Mouse (Mus musculus) subcutaneous adipose tissue, adult 2 months (tissue): Measurements from ENCODE around the gene Nup35. TPM values are rescaled to one million over a fixed set of nuclear protein-coding genes. Genes with fewer than 3 reads are reported as not detected.

ENCODE experiments used
- polyA plus RNA-seq: library from polyadenylated mRNA; depleted of rRNA; stranded (reverse); fragments of >200 nt; gene quantifications from 2 replicates; pipeline ENCODE4 v1.2.3, GENCODE M21; 2012; ENCODE audit warnings: low replicate concordance; rRNA removed

Gene Nup35
- 23.1 and 30.4 TPM in 2 replicates for polyA plus RNA-seq

GRCm38 (mm10) chr2:80616854-80617737 lies at the start of gene Nup35, which contains the start of gene Dusp19:
Nup35 (plus strand) TSS chr2:80617236.
Dusp19 (plus strand) TSS chr2:80617045.

GRCm38 (mm10) chr2:80581043-80581711 lies 35.9 kb upstream of the Nup35 start, which contains the start of gene Nckap1:
Nckap1 (minus strand) TSS chr2:80581380.

Other genes starting within 250 kb of the Nup35 start
- 1.1 and 10.6 TPM in 2 replicates for gene Frzb, start 169.6 kb upstream of the Nup35 start, polyA plus RNA-seq
- gene Nckap1, start 35.9 kb upstream of the Nup35 start, polyA plus RNA-seq, result 51.9 and 52.5 TPM in 2 replicates
- 8.8 and 10.2 TPM in 2 replicates for gene Dusp19, start 191 bp upstream of the Nup35 start, polyA plus RNA-seq